Mouse (Mus musculus): ENCODE results near the gene Snx17. TPM values are rescaled to one million over a fixed set of nuclear protein-coding genes. Genes with fewer than 3 reads are reported as not detected.

The Snx17 gene
- polyA plus RNA-seq, 1 experiment from 2014 or later = 107 TPM

- 88% methylated on average over 9 of the region's 9 CpGs for WGBS
- Histone ChIP-seq H3K9me3 (replicated peaks) (no peaks in the 10 kb centered on the region), H3K4me2 (no peak overlapping the region), H3K4me3 (no peak overlapping the region), H3K9ac (no peak overlapping the region), H3K27me3 (no peaks in the 10 kb centered on the region), H3K4me1 (replicated peaks) (peaks cover 12% of the 10 kb centered on the region), H3K36me3 (no peaks in the 10 kb centered on the region), H3K27ac (no peak overlapping the region)
- no peak for ATAC-seq (replicated peaks; ENCODE audit: insufficient number of reproducible peaks, insufficient read depth, low FRiP score, low read depth)
Observed at GRCm38 (mm10) chr5:31181183-31181770, 11.8 kb upstream of the Snx17 start.

GRCm38 (mm10) chr5:31183678-31184077, 9.3 kb upstream of the Snx17 start:
- WGBS = 40% methylated on average over 4 of the region's 4 CpGs
- Histone ChIP-seq H3K9me3 (replicated peaks) (no peaks in the 10 kb centered on the region), H3K27me3 (no peaks in the 10 kb centered on the region), H3K4me3 (no peak overlapping the region), H3K4me1 (replicated peaks) (peaks cover 11% of the 10 kb centered on the region), H3K4me2 (no peak overlapping the region), H3K36me3 (peaks cover 23% of the 10 kb centered on the region), H3K9ac (no peak overlapping the region), H3K27ac (no peak overlapping the region)
- no peak for ATAC-seq (replicated peaks; ENCODE audit: insufficient number of reproducible peaks, insufficient read depth, low FRiP score, low read depth)

DNA sequence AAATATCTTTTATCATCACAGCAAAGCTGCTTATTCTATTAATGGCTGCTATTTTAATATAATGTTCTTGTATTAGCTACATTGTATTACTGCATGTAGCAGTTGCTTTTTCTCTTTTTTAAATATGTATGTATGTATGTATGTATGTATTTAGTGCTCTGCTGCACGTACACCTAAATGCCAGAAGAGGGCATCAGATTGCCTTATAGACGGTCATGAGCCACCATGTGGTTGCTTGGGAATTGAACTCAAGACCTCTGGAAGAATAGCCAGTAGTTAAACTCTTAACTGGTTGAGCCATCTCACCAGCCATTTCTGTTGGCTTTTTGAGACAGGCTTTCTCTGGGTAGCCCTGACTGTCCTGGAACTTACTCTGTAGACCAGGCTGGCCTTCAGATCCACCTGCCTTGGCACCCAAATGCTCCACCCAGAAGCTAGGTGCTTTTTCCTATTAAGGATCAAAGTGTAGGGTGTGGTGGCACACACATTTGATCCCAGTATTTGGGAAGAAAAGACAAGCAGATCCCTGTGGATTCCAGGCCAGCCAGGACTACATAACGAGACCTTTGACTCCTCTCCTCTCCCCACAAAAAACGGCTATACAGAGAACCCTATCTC, 4.7 kb upstream of the Snx17 start:
- ATAC-seq (replicated peaks; ENCODE audit: insufficient number of reproducible peaks, insufficient read depth, low FRiP score, low read depth) = no peak
- Histone ChIP-seq H3K27me3 (no peaks in the 10 kb centered on the region), H3K4me1 (replicated peaks) (peaks cover 12% of the 10 kb centered on the region), H3K36me3 (peaks cover 47% of the 10 kb centered on the region), H3K27ac (no peak overlapping the region), H3K4me3 (no peak overlapping the region), H3K4me2 (no peak overlapping the region), H3K9me3 (replicated peaks) (no peaks in the 10 kb centered on the region), H3K9ac (no peak overlapping the region)
- 76% methylated on average over 4 of the region's 4 CpGs for WGBS

GRCm38 (mm10) chr5:31190201-31190600, 2.8 kb upstream of the Snx17 start:
- no peak overlapping the region for H3K4me2 ChIP-seq
- peaks cover 24% of the 10 kb centered on the region for H3K4me1 ChIP-seq (replicated peaks)
- H3K36me3 ChIP-seq = peaks cover 55% of the 10 kb centered on the region
- WGBS = 87% methylated on average over 9 of the region's 9 CpGs
- H3K27me3 ChIP-seq = no peaks in the 10 kb centered on the region
- no peaks in the 10 kb centered on the region for H3K9me3 ChIP-seq (replicated peaks)
- ATAC-seq (replicated peaks; ENCODE audit: insufficient number of reproducible peaks, insufficient read depth, low FRiP score, low read depth) = no peak
- H3K27ac ChIP-seq = no peak overlapping the region
- no peak overlapping the region for H3K4me3 ChIP-seq
- H3K9ac ChIP-seq = no peak overlapping the region

DNA sequence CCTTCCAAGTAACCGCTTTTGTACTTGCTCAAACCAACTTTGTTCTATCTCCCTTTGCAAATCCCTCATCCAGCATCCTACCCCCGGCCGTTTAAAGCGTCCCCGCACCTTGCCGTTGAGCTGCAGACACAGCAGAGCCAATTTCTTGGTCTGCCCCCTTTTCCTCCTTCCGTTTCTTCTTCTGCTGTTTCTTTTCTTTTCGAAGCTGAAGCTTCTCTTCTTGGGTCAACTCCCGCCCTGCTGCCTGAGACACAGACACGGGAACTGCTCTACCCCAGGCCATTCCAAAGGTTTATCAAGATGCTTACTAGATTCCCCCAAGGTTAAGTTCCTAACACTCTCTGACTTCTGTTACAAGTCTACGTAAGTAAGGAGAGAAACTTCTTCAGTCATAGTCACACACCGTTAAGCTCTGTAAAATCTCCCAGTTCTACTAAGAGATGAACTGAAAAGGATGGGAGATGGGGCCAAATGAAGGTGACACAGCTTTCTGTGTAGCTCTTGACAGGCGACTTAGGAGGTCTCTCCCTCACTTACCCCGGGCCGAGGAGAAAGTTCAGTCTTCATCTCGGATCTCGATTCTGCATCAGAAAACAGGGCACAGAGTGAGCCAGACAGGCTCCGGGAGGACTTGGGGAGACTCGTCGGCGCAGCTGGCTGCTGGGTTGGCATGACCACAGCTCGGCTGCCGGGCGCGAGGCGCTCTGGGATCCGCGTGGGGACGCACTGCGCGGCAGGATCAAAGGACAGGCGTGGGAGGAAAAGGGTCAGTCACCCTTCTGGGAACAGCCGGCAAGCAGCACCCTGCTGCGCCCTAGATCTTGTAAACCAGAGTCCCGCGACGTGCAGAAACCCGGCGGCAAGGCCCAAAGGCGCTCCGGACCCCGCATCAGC, 735 bp upstream of the Snx17 start:
- H3K4me2 ChIP-seq = peak overlapping the region; percentile 75
- 11% methylated on average over 41 of the region's 42 CpGs for WGBS
- peak; percentile 74 for ATAC-seq (replicated peaks; ENCODE audit: insufficient number of reproducible peaks, insufficient read depth, low FRiP score, low read depth)
- no peaks in the 10 kb centered on the region for H3K27me3 ChIP-seq
- no peaks in the 10 kb centered on the region for H3K9me3 ChIP-seq (replicated peaks)
- peak overlapping the region; percentile 80 for H3K9ac ChIP-seq
- H3K27ac ChIP-seq = peak overlapping the region; percentile 92
- H3K4me1 ChIP-seq (replicated peaks) = peaks cover 24% of the 10 kb centered on the region
- H3K36me3 ChIP-seq = peaks cover 66% of the 10 kb centered on the region
- peak overlapping the region; percentile 88 for H3K4me3 ChIP-seq

DNA sequence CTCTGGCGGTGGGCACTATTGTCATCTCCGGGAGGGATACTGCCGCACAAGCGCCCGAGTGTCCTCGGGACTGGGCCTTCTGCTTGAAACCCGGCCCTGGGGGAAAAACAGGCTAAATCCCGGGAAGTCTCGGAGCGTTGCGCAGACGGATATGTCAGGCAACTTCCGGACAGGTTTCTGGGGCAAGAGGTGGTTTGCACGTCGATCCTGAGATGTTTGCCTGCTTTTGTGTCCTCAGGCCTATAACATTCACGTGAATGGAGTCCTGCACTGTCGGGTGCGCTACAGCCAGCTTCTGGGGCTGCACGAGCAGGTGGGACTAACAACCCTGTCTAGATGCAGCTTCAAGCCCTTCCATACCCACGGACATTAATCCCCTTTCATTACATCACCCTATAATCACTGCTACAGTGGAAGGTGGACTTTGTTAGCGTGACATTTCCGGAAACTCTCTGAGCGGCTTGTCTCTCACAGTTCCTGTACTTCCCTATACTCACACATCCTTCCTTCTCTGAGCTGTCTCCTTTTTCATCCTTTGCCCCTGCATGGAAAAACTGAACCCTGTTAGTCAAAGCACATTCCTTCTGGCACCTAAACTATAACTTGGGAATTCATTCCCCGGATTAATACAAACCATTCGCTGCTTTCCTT, 729 bp downstream of the Snx17 start:
- Histone ChIP-seq H3K4me3 (peak overlapping the region; percentile 88), H3K4me2 (peak overlapping the region; percentile 86), H3K27me3 (no peaks in the 10 kb centered on the region), H3K36me3 (peaks cover 66% of the 10 kb centered on the region), H3K9me3 (replicated peaks) (no peaks in the 10 kb centered on the region), H3K9ac (peak overlapping the region; percentile 83), H3K4me1 (replicated peaks) (peaks cover 24% of the 10 kb centered on the region), H3K27ac (peak overlapping the region; percentile 90)
- 8% methylated on average over 25 of the region's 25 CpGs for WGBS
- ATAC-seq (replicated peaks; ENCODE audit: insufficient number of reproducible peaks, insufficient read depth, low FRiP score, low read depth) = no peak

- Histone ChIP-seq H3K4me2 (peak overlapping the region; percentile 86), H3K27me3 (no peaks in the 10 kb centered on the region), H3K27ac (no peak overlapping the region), H3K9ac (no peak overlapping the region), H3K4me3 (peak overlapping the region; percentile 88), H3K9me3 (replicated peaks) (no peaks in the 10 kb centered on the region), H3K36me3 (peaks cover 70% of the 10 kb centered on the region), H3K4me1 (replicated peaks) (peaks cover 26% of the 10 kb centered on the region)
- WGBS = 90% methylated on average over 16 of the region's 16 CpGs
- no peak for ATAC-seq (replicated peaks; ENCODE audit: insufficient number of reproducible peaks, insufficient read depth, low FRiP score, low read depth)
Observed at GRCm38 (mm10) chr5:31194486-31195485, 1.8 kb downstream of the Snx17 start.

DNA sequence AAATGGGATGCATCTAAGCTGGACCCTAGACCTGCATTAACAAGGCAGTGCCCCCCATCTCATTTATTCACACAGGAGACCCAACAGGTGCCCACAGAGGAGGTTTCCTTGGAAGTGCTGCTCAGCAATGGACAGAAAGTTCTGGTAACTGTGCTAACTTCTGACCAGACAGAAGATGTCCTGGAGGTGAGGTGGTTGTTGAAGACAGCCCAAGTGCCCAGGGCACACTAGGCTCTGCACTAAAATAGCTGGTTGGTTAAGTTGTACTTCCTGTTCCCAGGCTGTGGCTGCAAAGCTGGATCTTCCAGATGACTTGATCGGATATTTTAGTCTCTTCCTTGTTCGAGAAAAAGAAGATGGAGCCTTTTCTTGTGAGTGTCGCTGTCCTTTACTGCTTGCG, 2.6 kb downstream of the Snx17 start:
- Histone ChIP-seq H3K9me3 (replicated peaks) (no peaks in the 10 kb centered on the region; the same call in 1 of the 2 replicates), H3K27me3 (no peaks in the 10 kb centered on the region), H3K9ac (no peak overlapping the region), H3K4me1 (replicated peaks) (peaks cover 35% of the 10 kb centered on the region), H3K4me2 (no peak overlapping the region), H3K27ac (no peak overlapping the region), H3K36me3 (peaks cover 70% of the 10 kb centered on the region), H3K4me3 (no peak overlapping the region)
- ATAC-seq (replicated peaks; ENCODE audit: insufficient number of reproducible peaks, insufficient read depth, low FRiP score, low read depth) = no peak
- 82% methylated on average over 4 of the region's 4 CpGs for WGBS

DNA sequence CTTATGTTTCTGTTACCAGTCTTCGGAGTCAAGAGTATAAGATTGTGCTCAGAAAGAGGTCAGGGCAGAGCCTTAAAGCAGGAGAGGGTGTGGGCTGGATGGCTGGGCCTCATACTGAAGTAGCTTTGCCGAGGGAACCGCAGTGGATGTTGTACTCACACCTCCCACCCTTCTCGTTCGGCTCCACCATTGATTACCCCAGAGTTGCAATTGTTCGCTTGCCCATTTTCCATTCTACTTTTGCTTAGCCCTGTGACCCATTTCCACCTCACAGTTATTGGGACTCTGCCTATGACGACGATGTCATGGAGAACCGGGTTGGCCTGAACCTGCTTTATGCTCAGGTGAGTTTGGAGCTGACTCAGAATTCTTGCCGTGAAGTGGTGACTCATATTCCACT, 3.2 kb downstream of the Snx17 start:
- no peak for ATAC-seq (replicated peaks; ENCODE audit: insufficient number of reproducible peaks, insufficient read depth, low FRiP score, low read depth)
- H3K4me2 ChIP-seq = no peak overlapping the region
- H3K9me3 ChIP-seq (replicated peaks) = no peaks in the 10 kb centered on the region; the same call in 1 of the 2 replicates
- H3K27me3 ChIP-seq = no peaks in the 10 kb centered on the region
- no peak overlapping the region for H3K9ac ChIP-seq
- peaks cover 64% of the 10 kb centered on the region for H3K36me3 ChIP-seq
- no peak overlapping the region for H3K27ac ChIP-seq
- no peak overlapping the region for H3K4me3 ChIP-seq
- WGBS = 90% methylated on average over 10 of the region's 10 CpGs
- peaks cover 38% of the 10 kb centered on the region for H3K4me1 ChIP-seq (replicated peaks)

- Histone ChIP-seq H3K36me3 (peaks cover 62% of the 10 kb centered on the region), H3K4me1 (replicated peaks) (peaks cover 32% of the 10 kb centered on the region), H3K9me3 (replicated peaks) (no peaks in the 10 kb centered on the region; the same call in 1 of the 2 replicates), H3K27ac (no peak overlapping the region), H3K9ac (no peak overlapping the region), H3K4me3 (no peak overlapping the region), H3K4me2 (no peak overlapping the region), H3K27me3 (no peaks in the 10 kb centered on the region)
- no peak for ATAC-seq (replicated peaks; ENCODE audit: insufficient number of reproducible peaks, insufficient read depth, low FRiP score, low read depth)
- WGBS = 93% methylated on average over 12 of the region's 12 CpGs
Observed at GRCm38 (mm10) chr5:31197072-31197471, 4.0 kb downstream of the Snx17 start.

Measured in heart, embryonic 15.5 days (tissue).